Mouse (Mus musculus) hindbrain, embryonic 15.5 days (tissue): ENCODE results near the gene Lor. TPM values are rescaled to one million over a fixed set of nuclear protein-coding genes. Genes with fewer than 3 reads are reported as not detected.

ENCODE experiments used
- ATAC-seq: fragments of 200-750 bp; cut with Nextera tagmentation; 2 replicates; pipeline ENCODE4 v1.8.0; 2017; ENCODE audit warnings: low read depth, moderate number of reproducible peaks, moderate TSS enrichment; ENCODE audit not compliant: low FRiP score
- H3K27ac ChIP-seq: fragments of 300-500 bp; sonication (generic); replicated peaks from 2 replicates; pipeline ENCODE4 v1.5.1; 2015; ENCODE audit warnings: mild to moderate bottlenecking, inconsistent platforms
- H3K27me3 ChIP-seq: fragments of 300-500 bp; sonication (generic); 2 replicates; pipeline ENCODE4 v1.6.1; 2015; ENCODE audit warnings: control low read depth, inconsistent platforms
- H3K36me3 ChIP-seq: fragments of 300-500 bp; sonication (generic); 2 replicates; pipeline ENCODE4 v1.6.1; 2015; ENCODE audit warnings: control low read depth, inconsistent platforms
- H3K4me1 ChIP-seq: fragments of 300-500 bp; sonication (generic); replicated peaks from 2 replicates; pipeline ENCODE4 v1.6.1; 2015; ENCODE audit warnings: control low read depth, inconsistent platforms
- H3K4me2 ChIP-seq: fragments of 300-500 bp; sonication (generic); 2 replicates; pipeline ENCODE4 v1.6.1; 2015; ENCODE audit warnings: moderate library complexity, mild to moderate bottlenecking, inconsistent platforms
- H3K4me3 ChIP-seq: fragments of 300-500 bp; sonication (generic); 2 replicates; pipeline ENCODE4 v1.5.1; 2015; ENCODE audit warnings: mild to moderate bottlenecking, inconsistent platforms
- H3K9ac ChIP-seq: fragments of 300-500 bp; sonication (generic); 2 replicates; pipeline ENCODE4 v1.6.1; 2015; ENCODE audit warnings: inconsistent platforms
- H3K9me3 ChIP-seq: fragments of 300-500 bp; sonication (generic); 2 replicates; pipeline ENCODE4 v1.6.1; 2016; ENCODE audit warnings: control low read depth, inconsistent platforms
- WGBS: fragments of 180-500 bp; shearing (Covaris S2); methylation state at CpG from one replicate; pipeline ENCODE4 v1.1.7; 2015; 5-methylcytosine and 5-hydroxymethylcytosine counted together
- polyA plus RNA-seq: library from polyadenylated mRNA; unstranded; fragments of >200 nt; fragmentation: Nextera tagmentation; extraction: Ambion mirVana; gene quantifications from 2 replicates; pipeline ENCODE4 v1.2.1, GENCODE M21; 2015

The Lor gene
- polyA plus RNA-seq = 8.7 and 12.1 TPM in 2 replicates

DNA sequence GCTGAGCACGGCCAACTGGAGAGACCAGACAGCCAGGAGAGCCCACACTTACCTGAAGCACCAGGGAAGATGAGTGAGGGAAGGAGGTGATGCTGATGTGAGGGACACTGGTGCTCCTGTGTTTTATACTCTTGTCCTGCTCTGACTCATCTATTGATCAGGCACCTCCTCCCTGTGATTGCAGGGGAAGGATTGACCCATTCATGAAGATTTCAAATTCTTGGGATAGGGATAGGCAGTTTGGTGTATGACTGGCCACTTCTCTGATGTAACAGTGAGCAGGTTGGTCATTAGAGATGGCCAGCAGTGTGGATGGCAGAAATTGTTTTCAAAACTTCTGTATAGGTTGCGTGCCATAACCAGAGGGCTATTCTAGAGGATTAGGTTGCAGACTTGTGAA lies at the start of gene Lor:
Gene Lor (minus strand): TSS at position 101 of the 400 bp plus-strand sequence.
- Histone ChIP-seq H3K4me1 (peaks cover 20% of the 10 kb centered on the region), H3K9ac (peak within 1 kb of the TSS; percentile 92), H3K4me3 (peak within 1 kb of the TSS; percentile 83), H3K27me3 (peaks cover 18% of the 10 kb centered on the region), H3K4me2 (peak within 1 kb of the TSS; percentile 74), H3K9me3 (no peaks in the 10 kb centered on the region), H3K27ac (peak within 1 kb of the TSS; percentile 96), H3K36me3 (no peaks in the 10 kb centered on the region)
- 82% methylated on average over 2 of the region's 2 CpGs for WGBS
- ATAC-seq = no peak

DNA sequence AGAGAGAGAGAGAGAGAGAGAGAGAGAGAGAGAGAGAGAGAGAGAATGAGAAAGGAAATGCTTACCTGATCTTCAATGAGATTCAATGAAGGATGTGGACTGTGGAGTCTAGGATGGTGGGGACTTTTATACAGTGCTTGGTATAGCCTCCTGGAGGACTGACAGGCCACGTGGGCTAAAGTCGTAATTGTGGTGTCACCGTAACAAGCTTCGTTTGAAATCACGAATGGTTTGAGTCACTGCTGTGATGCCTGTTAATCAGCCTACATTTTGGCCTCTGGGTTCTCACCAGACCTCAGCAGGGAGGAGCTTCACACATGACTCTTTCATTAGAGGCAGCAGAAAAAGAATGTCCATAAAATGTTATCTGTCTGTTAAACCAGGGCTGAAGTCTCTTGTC lies 40.9 kb upstream of the Lor start, which contains the start of gene Prr9:
Gene Prr9 (minus strand): TSS at position 101 of the 400 bp plus-strand sequence.
- Histone ChIP-seq H3K27me3 (no peaks in the 10 kb centered on the region), H3K36me3 (no peaks in the 10 kb centered on the region), H3K4me2 (no peak within 1 kb of the TSS), H3K27ac (no peak within 1 kb of the TSS), H3K4me3 (no peak within 1 kb of the TSS), H3K9me3 (no peaks in the 10 kb centered on the region), H3K4me1 (no peaks in the 10 kb centered on the region), H3K9ac (no peak within 1 kb of the TSS)
- ATAC-seq = no peak
- WGBS = 81% methylated on average over 5 of the region's 5 CpGs

DNA sequence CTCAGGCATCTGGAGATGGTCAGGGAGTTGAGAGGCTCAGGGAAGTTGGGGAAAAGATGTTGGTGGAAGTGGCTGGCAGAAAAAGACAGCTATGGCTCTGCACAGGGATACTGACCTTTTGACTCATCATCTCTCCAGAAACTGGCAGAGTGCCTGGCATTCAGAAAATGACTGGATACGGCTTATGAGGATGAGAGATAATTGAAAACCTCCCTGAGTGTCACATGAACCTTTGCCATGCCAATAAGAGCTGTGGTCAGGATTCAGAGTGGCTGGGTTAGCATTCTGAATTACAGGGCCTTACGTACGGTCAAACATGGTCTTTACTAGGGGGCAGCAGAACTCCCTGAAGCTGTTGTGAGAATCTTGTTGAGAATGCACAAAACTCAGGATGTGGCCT lies 38.0 kb upstream of the Lor start:
- Histone ChIP-seq H3K9me3 (no peaks in the 10 kb centered on the region), H3K4me3 (no peak overlapping the region), H3K27ac (no peak overlapping the region), H3K9ac (no peak overlapping the region), H3K4me1 (no peaks in the 10 kb centered on the region), H3K4me2 (no peak overlapping the region), H3K36me3 (no peaks in the 10 kb centered on the region), H3K27me3 (no peaks in the 10 kb centered on the region)
- WGBS = 71% methylated on average over 3 of the region's 3 CpGs
- ATAC-seq = no peak

DNA sequence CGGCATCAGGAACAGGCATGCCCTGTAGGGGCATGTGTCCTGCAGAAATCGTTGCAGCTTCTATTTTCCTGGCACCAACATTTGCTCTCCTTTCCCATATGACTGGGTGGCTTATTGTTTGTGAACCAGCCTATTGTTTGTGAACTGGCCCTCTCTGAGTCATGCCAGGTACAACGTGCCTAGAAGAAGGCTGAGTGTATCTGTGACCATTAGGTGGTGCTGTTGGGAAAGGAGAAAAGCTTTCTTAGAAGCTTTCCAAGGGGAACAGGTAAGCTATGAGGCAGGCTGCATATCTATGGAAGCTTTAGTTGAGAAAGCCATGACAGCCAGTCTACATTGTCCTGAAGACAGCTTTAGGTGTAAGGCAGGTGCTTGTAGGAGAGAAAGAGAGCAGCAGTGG lies 35.0 kb upstream of the Lor start:
- H3K4me1 ChIP-seq = no peaks in the 10 kb centered on the region
- H3K27ac ChIP-seq = no peak overlapping the region
- H3K4me3 ChIP-seq = no peak overlapping the region
- H3K4me2 ChIP-seq = no peak overlapping the region
- H3K9me3 ChIP-seq = no peaks in the 10 kb centered on the region
- 0 out of 2 replicates have a peak, but pooled peaks have one; percentile 11 for ATAC-seq
- H3K9ac ChIP-seq = no peak overlapping the region
- no peaks in the 10 kb centered on the region for H3K36me3 ChIP-seq
- H3K27me3 ChIP-seq = no peaks in the 10 kb centered on the region
- 32% methylated on average over 3 of the region's 3 CpGs for WGBS

DNA sequence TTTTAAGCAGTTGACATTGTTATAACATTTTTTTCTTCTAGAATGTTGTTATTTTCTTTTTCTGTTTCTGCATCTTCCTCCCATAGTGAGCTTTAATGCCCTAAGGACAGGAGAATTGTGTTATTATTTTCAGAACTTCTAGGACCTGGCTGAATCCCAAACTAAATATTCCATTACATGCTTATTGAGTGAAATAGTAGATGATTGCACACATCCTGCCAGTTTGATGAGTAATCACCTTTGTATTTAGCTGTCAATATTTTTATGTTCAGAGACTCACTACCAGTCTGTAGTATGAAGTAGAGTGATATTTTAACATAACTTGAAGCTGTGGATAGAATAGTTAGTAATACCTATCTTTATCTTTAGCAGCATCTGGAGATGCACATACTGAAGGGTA lies 28.6 kb upstream of the Lor start:
- Histone ChIP-seq H3K4me3 (no peak overlapping the region), H3K4me1 (no peaks in the 10 kb centered on the region), H3K9ac (no peak overlapping the region), H3K27ac (no peak overlapping the region), H3K4me2 (no peak overlapping the region), H3K27me3 (no peaks in the 10 kb centered on the region), H3K36me3 (no peaks in the 10 kb centered on the region), H3K9me3 (no peaks in the 10 kb centered on the region)
- no peak for ATAC-seq

DNA sequence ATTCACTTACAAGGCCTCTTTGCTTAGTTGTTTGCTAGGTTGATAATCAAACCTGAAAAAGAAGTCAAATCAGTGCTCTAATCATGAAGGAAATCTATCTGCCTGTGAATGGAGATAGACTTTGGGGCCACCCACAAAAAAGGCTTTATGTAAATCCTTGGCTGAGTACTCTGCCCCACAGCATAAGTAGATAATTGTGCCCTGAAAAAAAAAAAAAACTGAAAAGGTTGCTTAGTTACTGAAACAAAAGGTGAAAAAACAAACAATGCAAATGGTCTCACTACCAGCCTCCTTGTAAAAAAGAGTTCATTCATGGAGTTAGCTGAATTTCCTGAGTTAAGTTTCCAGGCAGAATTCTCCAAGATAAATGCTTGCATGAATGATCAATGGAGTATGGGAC lies 27.8 kb upstream of the Lor start:
- Histone ChIP-seq H3K9me3 (no peaks in the 10 kb centered on the region), H3K4me2 (no peak overlapping the region), H3K27ac (no peak overlapping the region), H3K4me3 (no peak overlapping the region), H3K9ac (no peak overlapping the region), H3K27me3 (no peaks in the 10 kb centered on the region), H3K4me1 (no peaks in the 10 kb centered on the region), H3K36me3 (no peaks in the 10 kb centered on the region)
- ATAC-seq = no peak

DNA sequence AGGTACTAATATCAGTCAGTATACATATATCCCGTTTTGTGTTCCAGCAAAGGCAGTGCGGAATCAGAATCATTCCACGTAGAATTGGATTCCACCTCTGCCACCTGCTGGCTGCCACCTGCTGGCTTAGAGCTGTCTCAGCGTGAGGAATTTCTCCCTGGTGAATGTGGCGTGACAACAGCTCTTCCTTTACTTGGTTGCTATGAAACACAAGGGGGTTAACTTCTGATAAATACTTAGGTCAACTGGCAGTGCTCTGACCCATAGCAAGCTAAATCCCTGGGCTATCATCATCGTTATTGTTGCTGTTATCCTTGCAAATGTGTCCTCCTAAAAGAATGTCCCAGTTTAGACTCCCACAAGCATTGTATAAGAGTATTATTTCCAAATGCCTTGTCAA lies 23.6 kb upstream of the Lor start:
- no peaks in the 10 kb centered on the region for H3K4me1 ChIP-seq
- H3K27ac ChIP-seq = no peak overlapping the region
- H3K4me3 ChIP-seq = no peak overlapping the region
- no peak overlapping the region for H3K4me2 ChIP-seq
- peak; percentile 59 for ATAC-seq
- no peaks in the 10 kb centered on the region for H3K9me3 ChIP-seq
- no peak overlapping the region for H3K9ac ChIP-seq
- H3K27me3 ChIP-seq = no peaks in the 10 kb centered on the region
- H3K36me3 ChIP-seq = no peaks in the 10 kb centered on the region
- WGBS = 6% methylated on average over 6 of the region's 6 CpGs

DNA sequence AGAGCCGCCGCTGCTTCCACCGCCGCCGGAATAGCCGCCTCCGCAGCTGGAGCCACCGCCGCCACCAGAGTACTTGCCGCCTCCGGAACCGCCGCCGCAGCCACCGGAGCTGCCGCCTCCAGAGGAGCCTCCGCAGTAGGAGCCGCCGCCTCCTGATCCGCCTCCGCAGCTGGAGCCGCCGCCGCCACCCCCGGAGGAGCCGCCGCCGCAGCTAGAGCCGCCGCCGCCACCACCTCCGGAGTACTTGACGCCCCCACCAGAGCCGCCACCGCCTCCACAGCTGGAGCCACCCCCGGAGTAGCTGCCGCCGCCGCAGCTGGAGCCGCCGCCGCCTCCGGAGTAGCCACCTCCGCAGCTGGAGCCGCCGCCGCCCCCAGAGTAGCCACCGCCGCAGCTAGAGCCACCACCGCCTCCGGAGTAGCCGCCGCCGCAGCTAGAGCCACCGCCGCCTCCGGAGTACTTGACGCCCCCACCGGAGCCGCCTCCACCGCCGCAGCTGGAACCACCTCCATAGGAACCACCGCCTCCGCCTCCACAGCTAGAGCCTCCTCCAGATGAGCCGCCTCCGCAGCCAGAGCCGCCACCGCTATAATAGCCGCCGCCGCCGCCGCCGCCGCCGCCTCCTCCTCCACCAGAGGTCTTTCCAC lies 1.5 kb downstream of the Lor start:
- Histone ChIP-seq H3K4me1 (peaks cover 20% of the 10 kb centered on the region), H3K27ac (peak overlapping the region; percentile 96), H3K27me3 (peaks cover 18% of the 10 kb centered on the region), H3K9me3 (no peaks in the 10 kb centered on the region), H3K9ac (peak overlapping the region; percentile 92), H3K4me3 (peak overlapping the region; percentile 83), H3K4me2 (peak overlapping the region; percentile 74), H3K36me3 (no peaks in the 10 kb centered on the region)
- ATAC-seq = peak; percentile 79
- WGBS = under 1% methylated on average over 68 of the region's 76 CpGs

DNA sequence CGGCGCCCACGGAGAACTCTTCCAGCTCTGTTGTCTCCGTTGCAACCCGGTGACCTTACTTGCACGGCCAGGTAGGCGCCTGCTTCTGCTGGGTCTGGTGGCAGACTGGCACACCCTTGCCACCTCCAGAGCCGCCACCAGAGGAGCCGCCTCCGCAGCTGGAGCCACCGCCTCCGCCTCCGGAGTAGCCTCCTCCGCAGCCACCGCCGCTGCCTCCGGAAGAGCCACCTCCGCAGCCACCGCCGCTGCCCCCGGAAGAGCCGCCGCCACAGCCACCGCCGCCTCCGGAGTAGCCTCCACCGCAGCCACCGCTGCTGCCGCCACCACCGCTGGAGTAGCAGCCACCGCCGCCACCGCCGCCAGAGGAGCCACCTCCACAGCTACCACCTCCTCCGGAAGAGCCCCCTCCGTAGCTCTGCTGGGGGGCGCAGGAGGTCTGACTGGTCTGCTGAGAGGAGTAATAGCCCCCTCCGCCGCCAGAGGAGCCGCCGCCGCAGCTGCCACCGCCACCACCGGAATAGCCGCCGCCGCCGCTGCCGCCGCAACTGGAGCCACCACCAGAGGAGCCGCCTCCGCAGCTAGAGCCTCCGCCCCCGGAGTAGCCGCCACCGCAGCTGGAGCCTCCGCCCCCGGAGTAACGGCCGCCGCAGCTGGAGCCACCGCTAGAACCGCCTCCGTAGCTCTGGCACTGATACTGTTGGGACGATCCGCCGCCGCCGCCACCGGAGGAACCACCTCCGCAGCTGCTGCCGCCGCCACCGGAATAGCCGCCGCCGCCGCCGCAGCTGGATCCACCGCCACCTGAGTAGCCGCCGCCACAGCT lies 2.3 kb downstream of the Lor start:
- H3K4me2 ChIP-seq = peak overlapping the region; percentile 74
- peak overlapping the region; percentile 96 for H3K27ac ChIP-seq
- peaks cover 18% of the 10 kb centered on the region for H3K27me3 ChIP-seq
- H3K9ac ChIP-seq = peak overlapping the region; percentile 92
- H3K4me3 ChIP-seq = peak overlapping the region; percentile 83
- WGBS = under 1% methylated on average over 79 of the region's 82 CpGs
- no peaks in the 10 kb centered on the region for H3K9me3 ChIP-seq
- ATAC-seq = peak; percentile 91
- no peaks in the 10 kb centered on the region for H3K36me3 ChIP-seq
- H3K4me1 ChIP-seq = peaks cover 20% of the 10 kb centered on the region

DNA sequence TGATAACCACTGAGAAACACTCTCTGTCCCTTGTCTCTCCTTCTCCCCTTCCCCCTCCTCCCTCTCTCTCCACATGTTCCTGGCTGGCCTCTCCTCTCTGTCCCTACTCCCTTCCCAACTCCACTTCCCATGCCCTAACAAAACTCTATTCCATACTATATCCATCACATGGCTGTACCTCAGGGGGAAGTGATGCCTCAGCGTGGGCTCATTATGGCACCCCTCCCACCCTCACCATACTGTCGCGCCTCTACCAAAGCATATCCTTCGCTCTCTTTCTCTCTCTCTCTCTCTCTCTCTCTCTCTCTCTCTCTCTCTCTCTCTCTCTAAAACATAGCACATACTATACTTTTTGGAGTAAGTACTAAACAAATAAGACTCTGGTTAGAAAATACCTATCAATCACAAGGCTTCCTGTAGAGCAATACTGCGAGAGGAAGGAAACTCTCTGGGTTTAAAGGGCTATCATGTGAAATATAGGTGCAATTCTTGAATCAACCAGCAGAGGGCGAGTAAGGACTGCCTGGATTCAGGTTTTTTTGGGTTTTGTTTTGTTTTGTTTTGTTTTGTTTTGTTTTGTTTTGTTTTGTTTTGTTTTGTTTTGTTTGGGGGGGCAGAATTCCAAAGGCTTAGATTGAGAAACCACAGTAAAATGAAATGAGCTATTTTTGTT lies 32.4 kb downstream of the Lor start:
- Histone ChIP-seq H3K9ac (no peak overlapping the region), H3K4me2 (no peak overlapping the region), H3K36me3 (no peaks in the 10 kb centered on the region), H3K4me3 (no peak overlapping the region), H3K27ac (no peak overlapping the region), H3K27me3 (no peaks in the 10 kb centered on the region), H3K9me3 (no peaks in the 10 kb centered on the region), H3K4me1 (no peaks in the 10 kb centered on the region)
- 0 out of 2 replicates have a peak, but pooled peaks have one; percentile 42 for ATAC-seq
- 53% methylated on average over 6 of the region's 6 CpGs for WGBS

DNA sequence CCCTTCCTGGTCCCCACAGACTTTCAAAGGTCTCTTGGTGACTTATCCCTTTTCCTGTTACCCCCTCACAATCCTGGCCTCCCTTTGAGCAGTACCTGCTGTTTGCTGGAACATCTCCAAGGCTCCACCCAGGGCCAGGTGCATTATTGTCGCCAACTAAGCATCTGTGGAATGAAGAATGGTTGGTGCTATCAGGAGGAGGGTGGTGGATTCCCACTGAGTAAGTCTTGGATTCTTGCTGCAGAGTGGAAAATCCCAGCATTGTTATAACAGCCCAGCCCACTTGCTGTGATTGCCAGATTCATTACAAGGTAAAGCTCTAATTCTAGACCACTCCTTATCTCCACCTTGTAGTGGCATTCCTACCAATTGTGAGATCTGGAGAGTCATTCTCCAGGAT lies 49.0 kb downstream of the Lor start:
- no peaks in the 10 kb centered on the region for H3K27me3 ChIP-seq
- WGBS = 42% methylated on average over 1 of the region's 1 CpGs
- ATAC-seq = no peak
- H3K4me1 ChIP-seq = no peaks in the 10 kb centered on the region
- no peak overlapping the region for H3K4me2 ChIP-seq
- H3K27ac ChIP-seq = no peak overlapping the region
- H3K9me3 ChIP-seq = no peaks in the 10 kb centered on the region
- no peak overlapping the region for H3K4me3 ChIP-seq
- no peaks in the 10 kb centered on the region for H3K36me3 ChIP-seq
- H3K9ac ChIP-seq = no peak overlapping the region

DNA sequence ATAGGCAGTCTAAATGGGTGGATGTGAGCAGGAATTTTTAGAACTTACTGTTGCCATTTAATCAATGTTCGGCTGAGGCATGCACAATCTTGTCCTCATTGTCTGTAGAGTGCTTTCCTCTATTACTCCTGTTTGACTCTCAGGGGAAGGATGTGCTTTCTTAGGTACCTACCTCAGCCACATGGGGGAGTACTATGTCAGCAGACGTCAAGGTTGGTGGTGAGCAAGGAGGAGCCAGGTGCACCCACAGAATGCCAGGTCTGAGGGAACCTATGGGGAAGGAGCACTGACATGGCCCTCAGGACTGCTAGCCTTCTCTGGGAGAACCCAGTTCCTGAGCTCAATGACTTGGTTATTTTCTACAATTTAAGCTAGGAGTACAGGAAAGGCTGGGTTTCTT lies 49.7 kb downstream of the Lor start:
- Histone ChIP-seq H3K27ac (no peak overlapping the region), H3K9ac (no peak overlapping the region), H3K36me3 (no peaks in the 10 kb centered on the region), H3K4me1 (no peaks in the 10 kb centered on the region), H3K4me2 (no peak overlapping the region), H3K27me3 (no peaks in the 10 kb centered on the region), H3K9me3 (no peaks in the 10 kb centered on the region), H3K4me3 (no peak overlapping the region)
- 50% methylated on average over 2 of the region's 2 CpGs for WGBS
- no peak for ATAC-seq
